Mouse (Mus musculus): ENCODE measurements at regions not wholly inside any gene's neighbourhood (a gene's known extent, or its start where the extent isn't known, plus 50 kb on each side); places are given as distances from the start of the nearest gene placed in this dataset.

- no peak for TF ChIP-seq FLI1 (IDR thresholded peaks at IDR 0.05; ENCODE audit: low read length)
- TF ChIP-seq GATA1 (IDR thresholded peaks at IDR 0.05; ENCODE audit: borderline replicate concordance, low read length) = no peak
Measured at GRCm38 (mm10) chr11:63413106-63413505, 284.3 kb downstream of the Pmp22 start.
